Mouse (Mus musculus): ENCODE results near the gene Pgd.
"Not testable (repeated sequence)": the region's sequence is repeated elsewhere in the genome, so short reads cannot be mapped to it uniquely, and the experiment has no call there.

Gene Pgd

DNA sequence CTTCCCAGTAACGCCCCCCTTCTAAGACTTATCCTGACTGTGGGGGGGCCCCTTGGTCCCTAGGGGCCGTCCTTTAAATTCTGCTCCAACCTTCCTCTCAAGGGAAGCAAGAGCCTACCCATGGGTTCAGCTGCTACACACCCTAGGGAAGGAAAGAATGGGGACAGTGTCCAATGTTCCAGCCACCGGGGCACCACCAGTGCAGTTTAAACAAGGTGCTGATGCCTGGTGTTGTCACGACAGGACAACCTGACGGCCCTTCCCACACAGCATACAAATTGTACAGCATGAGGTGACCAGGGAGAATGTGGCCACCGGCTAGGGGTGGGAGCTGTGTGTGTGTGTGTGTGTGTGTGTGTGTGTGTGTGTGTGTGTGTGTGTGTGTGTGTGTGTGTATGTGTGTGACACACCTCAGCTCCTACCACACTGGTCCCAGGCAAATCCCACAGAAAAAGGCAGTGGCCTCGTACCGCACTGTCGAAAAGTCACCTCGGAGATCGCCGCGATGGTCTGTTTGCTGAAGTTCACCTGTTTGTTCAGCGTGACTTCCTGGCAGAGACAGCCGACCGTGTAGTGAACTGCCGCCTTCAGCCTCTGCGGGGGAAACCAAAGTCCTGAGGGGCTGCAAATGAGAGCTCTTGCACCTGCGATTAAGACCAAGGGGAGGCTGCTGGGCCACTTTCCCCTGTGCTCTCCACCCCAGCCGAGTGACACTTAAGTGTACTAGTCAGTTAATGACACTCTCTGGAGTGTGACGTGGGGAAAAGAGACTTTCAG is 34.6 kb downstream of the Pgd start:
- DNase-seq: no peak

GRCm38 (mm10) chr4:149131021-149131752 is 35.4 kb downstream of the Pgd start:
- DNase-seq: no peak

DNA sequence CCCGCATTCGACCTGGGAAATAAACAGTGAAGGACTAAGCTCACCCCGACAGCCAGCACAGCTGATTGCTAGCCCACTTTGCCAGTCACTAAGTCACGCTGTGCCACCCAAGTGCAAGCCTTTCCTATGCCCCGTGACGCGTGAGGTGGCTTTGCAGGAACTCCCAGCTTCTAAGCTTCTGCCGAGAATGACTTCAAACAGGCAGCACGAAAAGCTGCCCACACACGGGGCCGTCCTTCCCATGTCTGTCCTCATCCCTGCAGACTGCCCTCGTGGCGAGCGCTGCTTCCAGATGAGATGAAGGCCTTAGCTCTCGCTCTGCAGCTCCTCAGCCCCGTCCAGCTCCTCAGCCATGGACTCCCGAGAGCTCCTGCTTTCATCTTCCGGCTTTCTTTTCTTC is 38.1 kb downstream of the Pgd start:
- no peak for DNase-seq

DNA sequence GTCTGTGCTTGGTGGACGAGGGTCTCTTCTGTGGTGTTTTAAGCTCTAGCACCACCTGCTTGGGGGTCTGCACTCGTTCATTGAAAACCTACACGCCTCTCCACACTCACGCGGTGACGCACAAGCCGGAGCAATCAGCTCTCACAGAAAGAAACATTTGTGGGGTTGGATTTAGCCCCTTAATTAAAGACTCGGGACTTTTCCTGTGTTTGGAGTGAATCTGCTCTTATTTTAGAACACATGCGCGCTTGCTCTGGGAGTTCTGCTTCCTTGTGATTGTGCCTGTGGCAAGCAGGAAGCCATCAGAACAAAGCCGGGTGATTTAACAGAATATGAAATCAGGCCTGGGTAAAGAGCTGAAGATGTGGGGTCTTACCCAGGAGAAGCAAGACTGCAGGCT is 39.9 kb downstream of the Pgd start, which contains the start of gene Cort:
TSS of gene Cort (minus strand) at position 101 of the 400 bp plus-strand sequence.
- DNase-seq: no peak

- DNase-seq: no peak
Measured at GRCm38 (mm10) chr4:149126115-149126509, 40.5 kb downstream of the Pgd start.

DNA sequence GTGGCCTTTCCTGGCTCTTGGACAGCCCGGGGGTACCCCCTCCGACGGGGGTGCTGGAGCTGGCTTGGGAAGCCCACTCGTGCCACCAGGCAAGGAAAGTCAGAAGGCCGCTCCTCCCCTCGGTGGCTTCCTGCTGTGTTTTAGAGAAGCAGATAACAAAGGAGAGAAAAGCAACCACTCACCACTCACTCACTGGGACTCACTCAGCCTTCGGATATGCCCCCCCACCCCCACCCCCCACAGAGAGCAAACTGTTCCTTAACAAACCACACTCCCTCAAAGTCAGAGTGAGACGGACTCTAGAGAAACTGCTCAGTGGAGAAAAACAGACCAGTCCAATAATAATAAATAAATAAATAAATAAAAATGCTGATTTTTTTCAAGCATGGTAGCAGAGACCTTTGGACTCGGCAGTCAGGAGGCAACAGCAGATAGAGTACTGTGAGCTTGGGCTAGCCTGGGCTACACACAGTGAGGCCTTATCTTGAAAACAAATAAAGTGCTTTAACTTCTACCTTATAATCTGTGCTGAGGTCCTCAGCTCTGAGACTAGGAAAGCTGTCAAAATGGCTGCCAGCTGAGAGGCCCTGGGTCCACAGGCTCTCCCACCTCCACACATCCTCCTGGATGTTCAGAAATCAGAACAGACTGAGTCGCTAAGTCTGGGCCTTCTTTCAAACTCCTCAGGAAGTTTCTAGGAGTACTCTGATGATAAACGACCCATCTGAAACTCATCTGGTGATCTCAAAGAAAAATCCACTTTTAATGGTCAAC is 41.0 kb downstream of the Pgd start:
- no peak for DNase-seq

DNA sequence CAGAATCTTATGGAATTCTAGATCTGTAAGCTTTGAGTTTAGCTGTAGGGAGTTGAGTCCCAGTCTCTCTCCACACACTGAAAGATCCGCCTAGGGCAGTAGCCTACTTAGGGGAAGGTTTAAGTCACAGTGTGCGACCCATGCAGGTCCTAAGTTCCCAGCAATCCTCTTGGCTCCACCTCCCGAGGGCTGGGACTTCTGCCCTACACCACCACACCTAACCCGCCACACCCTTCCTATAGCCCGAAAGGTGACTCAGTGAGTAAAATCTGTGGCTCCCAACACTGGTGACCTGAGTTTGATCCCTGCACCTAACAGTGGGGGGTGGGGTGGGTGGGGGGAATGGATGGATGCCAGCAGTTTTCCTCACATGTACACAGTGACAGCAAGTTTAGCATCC is 43.1 kb downstream of the Pgd start:
- no peak for DNase-seq

- DNase-seq: not testable (repeated sequence)
Measured at GRCm38 (mm10) chr4:149119978-149120562, 46.5 kb downstream of the Pgd start.

DNA sequence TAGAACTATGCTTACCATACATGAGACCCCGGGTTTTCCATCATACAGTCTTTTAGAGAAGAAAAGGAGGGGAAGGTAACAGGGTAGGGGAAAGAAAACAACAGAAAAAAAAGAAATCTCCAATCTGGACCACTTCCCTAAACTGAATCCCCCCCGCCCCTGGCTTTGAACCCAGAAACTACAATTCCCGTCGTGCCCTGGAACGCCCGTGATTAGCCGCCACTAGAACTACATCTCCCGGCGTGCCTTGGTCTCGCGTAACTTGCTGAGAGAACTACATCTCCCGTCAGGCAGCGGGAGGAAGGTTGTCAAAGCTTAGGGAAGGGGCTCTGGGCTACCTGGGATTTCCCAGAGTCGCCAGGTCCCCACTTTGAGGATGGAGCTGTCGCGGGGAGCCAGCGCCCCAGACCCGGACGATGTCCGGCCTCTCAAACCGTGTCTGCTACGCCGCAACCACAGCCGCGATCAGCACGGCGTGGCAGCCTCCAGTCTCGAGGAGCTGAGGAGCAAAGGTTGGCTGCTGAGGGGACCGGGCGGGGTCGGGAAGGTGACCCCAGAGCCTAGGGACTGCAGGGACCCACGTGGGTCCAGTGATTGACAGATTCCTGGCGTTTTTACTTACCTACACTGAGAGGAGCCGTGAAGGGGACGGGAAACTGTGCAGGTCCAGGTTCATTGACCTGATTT is 62.6 kb downstream of the Pgd start, which contains the start of gene Dffa:
TSS of gene Dffa (plus strand) at position 272 of the 687 bp plus-strand sequence.
- DNase-seq: peak; percentile 96

- no peak for DNase-seq
Measured at GRCm38 (mm10) chr4:149101456-149101855, 65.1 kb downstream of the Pgd start.

- not testable (repeated sequence) for DNase-seq
Measured at GRCm38 (mm10) chr4:149100449-149100848, 66.1 kb downstream of the Pgd start.

Measured in lung, postnatal 10 days (tissue).